Mouse (Mus musculus): Measurements from ENCODE around the gene Creb5. TPM values are rescaled to one million over a fixed set of nuclear protein-coding genes. Genes with fewer than 3 reads are reported as not detected.

Creb5 gene
- polyA plus RNA-seq, 1 experiment from 2014 or later, result 25.4 TPM

GRCm38 (mm10) chr6:53626044-53626443 is 339.0 kb downstream of the Creb5 start:
- WGBS, result 86% methylated on average over 5 of the region's 5 CpGs
- no peak for ATAC-seq (replicated peaks; ENCODE audit: extremely low read depth, insufficient read depth, low FRiP score)

GRCm38 (mm10) chr6:53628714-53629113 is 341.6 kb downstream of the Creb5 start:
- H3K9me3 ChIP-seq (replicated peaks; ENCODE audit: control insufficient read depth, low read length), result no peaks in the 10 kb centered on the region
- no peak overlapping the region for H3K4me3 ChIP-seq (ENCODE audit: low read length)
- no peak overlapping the region for H3K4me2 ChIP-seq (ENCODE audit: low read depth, low read length)
- no peaks in the 10 kb centered on the region for H3K27me3 ChIP-seq (ENCODE audit: control insufficient read depth, insufficient read depth, low read length)
- no peak overlapping the region for H3K27ac ChIP-seq (ENCODE audit: low read length)
- peaks cover 3% of the 10 kb centered on the region; the same call in 1 of the 2 replicates for H3K36me3 ChIP-seq (ENCODE audit: control insufficient read depth, insufficient read depth)
- ATAC-seq (replicated peaks; ENCODE audit: extremely low read depth, insufficient read depth, low FRiP score), result no peak
- no peak overlapping the region for H3K9ac ChIP-seq (ENCODE audit: low read length)
- H3K4me1 ChIP-seq (ENCODE audit: control insufficient read depth, insufficient read depth, low read length), result no peaks in the 10 kb centered on the region

More at GRCm38 (mm10) chr6:53626044-53626443, 339.0 kb downstream of the Creb5 start:
- H3K9me3 ChIP-seq (replicated peaks; ENCODE audit: control insufficient read depth, low read length), result no peaks in the 10 kb centered on the region
- H3K36me3 ChIP-seq (ENCODE audit: control insufficient read depth, insufficient read depth), result peaks cover 3% of the 10 kb centered on the region; the same call in 1 of the 2 replicates
- H3K27me3 ChIP-seq (ENCODE audit: control insufficient read depth, insufficient read depth, low read length), result no peaks in the 10 kb centered on the region
- no peak overlapping the region for H3K4me3 ChIP-seq (ENCODE audit: low read length)
- H3K27ac ChIP-seq (ENCODE audit: low read length), result no peak overlapping the region
- no peak overlapping the region for H3K9ac ChIP-seq (ENCODE audit: low read length)
- 0 out of 2 replicates have a peak, but pooled peaks cover 6% of the 10 kb centered on the region for H3K4me1 ChIP-seq (ENCODE audit: control insufficient read depth, insufficient read depth, low read length)
- no peak overlapping the region for H3K4me2 ChIP-seq (ENCODE audit: low read depth, low read length)

- Histone ChIP-seq H3K27me3 (ENCODE audit: control insufficient read depth, insufficient read depth, low read length) (no peaks in the 10 kb centered on the region), H3K4me3 (ENCODE audit: low read length) (no peak overlapping the region), H3K36me3 (ENCODE audit: control insufficient read depth, insufficient read depth) (no peaks in the 10 kb centered on the region), H3K9ac (ENCODE audit: low read length) (no peak overlapping the region), H3K27ac (ENCODE audit: low read length) (no peak overlapping the region), H3K9me3 (replicated peaks; ENCODE audit: control insufficient read depth, low read length) (no peaks in the 10 kb centered on the region), H3K4me1 (ENCODE audit: control insufficient read depth, insufficient read depth, low read length) (no peaks in the 10 kb centered on the region), H3K4me2 (ENCODE audit: low read depth, low read length) (no peak overlapping the region)
- WGBS, result 90% methylated on average over 7 of the region's 7 CpGs
- no peak for ATAC-seq (replicated peaks; ENCODE audit: extremely low read depth, insufficient read depth, low FRiP score)
Observed at GRCm38 (mm10) chr6:53635453-53635852, 348.4 kb downstream of the Creb5 start.

- no peaks in the 10 kb centered on the region for H3K36me3 ChIP-seq (ENCODE audit: control insufficient read depth, insufficient read depth)
- WGBS, result 76% methylated on average over 13 of the region's 13 CpGs
- ATAC-seq (replicated peaks; ENCODE audit: extremely low read depth, insufficient read depth, low FRiP score), result no peak
- H3K4me2 ChIP-seq (ENCODE audit: low read depth, low read length), result no peak overlapping the region
- H3K9me3 ChIP-seq (replicated peaks; ENCODE audit: control insufficient read depth, low read length), result no peaks in the 10 kb centered on the region
- H3K4me3 ChIP-seq (ENCODE audit: low read length), result no peak overlapping the region
- no peak overlapping the region for H3K27ac ChIP-seq (ENCODE audit: low read length)
- no peaks in the 10 kb centered on the region for H3K27me3 ChIP-seq (ENCODE audit: control insufficient read depth, insufficient read depth, low read length)
- H3K4me1 ChIP-seq (ENCODE audit: control insufficient read depth, insufficient read depth, low read length), result no peaks in the 10 kb centered on the region
- H3K9ac ChIP-seq (ENCODE audit: low read length), result no peak overlapping the region
Observed at GRCm38 (mm10) chr6:53637356-53638351, 350.6 kb downstream of the Creb5 start.

GRCm38 (mm10) chr6:53641633-53642605 is 354.8 kb downstream of the Creb5 start:
- Histone ChIP-seq H3K4me2 (ENCODE audit: low read depth, low read length) (no peak overlapping the region), H3K9ac (ENCODE audit: low read length) (no peak overlapping the region), H3K36me3 (ENCODE audit: control insufficient read depth, insufficient read depth) (no peaks in the 10 kb centered on the region), H3K4me3 (ENCODE audit: low read length) (no peak overlapping the region), H3K4me1 (ENCODE audit: control insufficient read depth, insufficient read depth, low read length) (peaks cover 4% of the 10 kb centered on the region; the same call in 1 of the 2 replicates), H3K27ac (ENCODE audit: low read length) (no peak overlapping the region), H3K9me3 (replicated peaks; ENCODE audit: control insufficient read depth, low read length) (no peaks in the 10 kb centered on the region), H3K27me3 (ENCODE audit: control insufficient read depth, insufficient read depth, low read length) (no peaks in the 10 kb centered on the region)
- ATAC-seq (replicated peaks; ENCODE audit: extremely low read depth, insufficient read depth, low FRiP score), result no peak
- WGBS, result 91% methylated on average over 30 of the region's 30 CpGs

GRCm38 (mm10) chr6:53642826-53643356 is 355.8 kb downstream of the Creb5 start:
- H3K4me1 ChIP-seq (ENCODE audit: control insufficient read depth, insufficient read depth, low read length), result peaks cover 4% of the 10 kb centered on the region; the same call in 1 of the 2 replicates
- no peak for ATAC-seq (replicated peaks; ENCODE audit: extremely low read depth, insufficient read depth, low FRiP score)
- no peaks in the 10 kb centered on the region for H3K36me3 ChIP-seq (ENCODE audit: control insufficient read depth, insufficient read depth)
- no peak overlapping the region for H3K4me3 ChIP-seq (ENCODE audit: low read length)
- no peak overlapping the region for H3K4me2 ChIP-seq (ENCODE audit: low read depth, low read length)
- no peaks in the 10 kb centered on the region for H3K9me3 ChIP-seq (replicated peaks; ENCODE audit: control insufficient read depth, low read length)
- WGBS, result 77% methylated on average over 7 of the region's 7 CpGs
- no peak overlapping the region for H3K9ac ChIP-seq (ENCODE audit: low read length)
- H3K27ac ChIP-seq (ENCODE audit: low read length), result no peak overlapping the region
- H3K27me3 ChIP-seq (ENCODE audit: control insufficient read depth, insufficient read depth, low read length), result no peaks in the 10 kb centered on the region

GRCm38 (mm10) chr6:53643481-53643880 is 356.4 kb downstream of the Creb5 start:
- H3K4me3 ChIP-seq (ENCODE audit: low read length), result no peak overlapping the region
- no peaks in the 10 kb centered on the region for H3K36me3 ChIP-seq (ENCODE audit: control insufficient read depth, insufficient read depth)
- no peak overlapping the region for H3K4me2 ChIP-seq (ENCODE audit: low read depth, low read length)
- ATAC-seq (replicated peaks; ENCODE audit: extremely low read depth, insufficient read depth, low FRiP score), result no peak
- peaks cover 4% of the 10 kb centered on the region; the same call in 1 of the 2 replicates for H3K4me1 ChIP-seq (ENCODE audit: control insufficient read depth, insufficient read depth, low read length)
- H3K27me3 ChIP-seq (ENCODE audit: control insufficient read depth, insufficient read depth, low read length), result no peaks in the 10 kb centered on the region
- H3K9ac ChIP-seq (ENCODE audit: low read length), result no peak overlapping the region
- 75% methylated on average over 5 of the region's 5 CpGs for WGBS
- H3K27ac ChIP-seq (ENCODE audit: low read length), result no peak overlapping the region
- H3K9me3 ChIP-seq (replicated peaks; ENCODE audit: control insufficient read depth, low read length), result no peaks in the 10 kb centered on the region

GRCm38 (mm10) chr6:53644056-53644455 is 357.0 kb downstream of the Creb5 start:
- WGBS, result 83% methylated on average over 6 of the region's 6 CpGs
- Histone ChIP-seq H3K9ac (ENCODE audit: low read length) (no peak overlapping the region), H3K36me3 (ENCODE audit: control insufficient read depth, insufficient read depth) (no peaks in the 10 kb centered on the region), H3K27me3 (ENCODE audit: control insufficient read depth, insufficient read depth, low read length) (no peaks in the 10 kb centered on the region), H3K27ac (ENCODE audit: low read length) (no peak overlapping the region), H3K4me2 (ENCODE audit: low read depth, low read length) (no peak overlapping the region), H3K4me3 (ENCODE audit: low read length) (no peak overlapping the region), H3K4me1 (ENCODE audit: control insufficient read depth, insufficient read depth, low read length) (peaks cover 4% of the 10 kb centered on the region; the same call in 1 of the 2 replicates), H3K9me3 (replicated peaks; ENCODE audit: control insufficient read depth, low read length) (no peaks in the 10 kb centered on the region)
- ATAC-seq (replicated peaks; ENCODE audit: extremely low read depth, insufficient read depth, low FRiP score), result no peak

Measured in heart, embryonic 16.5 days (tissue).